Mouse (Mus musculus) limb, embryonic 13.5 days (tissue): ENCODE data around the gene 9230102O04Rik. TPM values are rescaled to one million over a fixed set of nuclear protein-coding genes. Genes with fewer than 3 reads are reported as not detected.

Source experiments
- ATAC-seq: fragments of 200-750 bp; cut with Nextera tagmentation; 2 replicates; pipeline ENCODE4 v1.8.0; 2017; ENCODE audit warnings: low read depth, moderate number of reproducible peaks, moderate TSS enrichment; ENCODE audit not compliant: low FRiP score
- H3K27ac ChIP-seq: fragments of 300-500 bp; sonication (generic); 2 replicates; pipeline ENCODE4 v1.5.1; 2015; ENCODE audit warnings: inconsistent platforms, mild to moderate bottlenecking, moderate library complexity
- H3K27me3 ChIP-seq: fragments of 300-500 bp; sonication (generic); 2 replicates; pipeline ENCODE4 v1.6.1; 2015; ENCODE audit warnings: mild to moderate bottlenecking, inconsistent platforms
- H3K36me3 ChIP-seq: fragments of 300-500 bp; sonication (generic); 2 replicates; pipeline ENCODE4 v1.6.1; 2015; ENCODE audit warnings: inconsistent platforms, mild to moderate bottlenecking, moderate library complexity
- H3K4me1 ChIP-seq: fragments of 300-500 bp; sonication (generic); 2 replicates; pipeline ENCODE4 v1.6.1; 2015; ENCODE audit warnings: inconsistent platforms
- H3K4me2 ChIP-seq: fragments of 300-500 bp; sonication (generic); replicated peaks from 2 replicates; pipeline ENCODE4 v1.6.1; 2015; ENCODE audit warnings: inconsistent platforms, mild to moderate bottlenecking, moderate library complexity
- H3K4me3 ChIP-seq: fragments of 300-500 bp; sonication (generic); 2 replicates; pipeline ENCODE4 v1.5.1; 2015; ENCODE audit warnings: moderate library complexity, mild to moderate bottlenecking, inconsistent platforms
- H3K9ac ChIP-seq: fragments of 300-500 bp; sonication (generic); 2 replicates; pipeline ENCODE4 v1.6.1; 2015; ENCODE audit warnings: mild to moderate bottlenecking, inconsistent platforms
- H3K9me3 ChIP-seq: fragments of 300-500 bp; sonication (generic); 2 replicates; pipeline ENCODE4 v1.6.1; 2016; ENCODE audit warnings: inconsistent platforms
- WGBS: fragments of 180-500 bp; shearing (Covaris S2); methylation state at CpG from one replicate; pipeline ENCODE4 v1.1.7; 2015; 5-methylcytosine and 5-hydroxymethylcytosine counted together
- polyA plus RNA-seq: library from polyadenylated mRNA; unstranded; fragments of >200 nt; fragmentation: Nextera tagmentation; extraction: Ambion mirVana; gene quantifications from 2 replicates; pipeline ENCODE4 v1.2.1, GENCODE M21; 2015

Gene 9230102O04Rik
- polyA plus RNA-seq, 1 experiment from 2014 or later: not detected

- Histone ChIP-seq H3K36me3 (no peaks in the 10 kb centered on the region), H3K4me3 (no peak overlapping the region), H3K27me3 (peaks cover 96% of the 10 kb centered on the region), H3K4me2 (no peak overlapping the region), H3K4me1 (peaks cover 5% of the 10 kb centered on the region; the same call in 1 of the 2 replicates), H3K9me3 (no peaks in the 10 kb centered on the region), H3K9ac (no peak overlapping the region), H3K27ac (no peak overlapping the region)
- WGBS: 2% methylated on average over 19 of the region's 19 CpGs
- no peak for ATAC-seq
Observed at GRCm38 (mm10) chr2:9894836-9895593, 5.7 kb upstream of the 9230102O04Rik start.

DNA sequence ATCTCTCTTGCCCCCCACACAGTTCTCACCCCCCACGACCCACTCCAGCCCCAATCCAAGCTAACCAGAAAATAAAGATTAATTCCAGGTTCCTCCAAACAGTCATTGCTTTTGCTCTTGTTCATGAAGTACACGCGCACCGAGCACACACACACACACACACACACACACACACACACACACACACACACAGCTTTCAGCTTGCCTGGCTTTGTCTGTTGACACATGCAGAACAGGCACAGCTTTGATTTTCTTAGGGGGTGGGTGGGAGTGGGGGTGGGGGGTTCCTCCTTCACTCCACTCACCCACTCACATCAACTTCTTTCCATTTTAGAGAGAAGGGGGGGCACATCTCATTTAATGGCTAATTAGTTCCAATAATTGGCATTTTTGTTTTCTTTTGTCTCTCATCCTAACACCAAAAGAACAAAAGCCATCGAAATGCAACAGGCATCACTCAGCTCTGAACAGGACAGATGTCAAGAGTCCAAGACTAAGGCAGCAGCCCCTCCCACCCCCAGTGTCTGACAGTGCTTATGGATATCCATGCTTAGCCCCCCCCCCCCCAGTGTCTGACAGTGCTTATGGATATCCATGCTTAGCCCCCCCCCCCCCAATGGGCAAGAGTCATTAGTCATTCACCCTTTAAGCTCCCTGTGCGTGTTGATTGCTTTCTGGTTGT, 4.1 kb upstream of the 9230102O04Rik start:
- no peak overlapping the region for H3K4me2 ChIP-seq
- WGBS: 0% methylated on average over 6 of the region's 6 CpGs
- no peaks in the 10 kb centered on the region for H3K9me3 ChIP-seq
- H3K9ac ChIP-seq: no peak overlapping the region
- no peak for ATAC-seq
- peaks cover 96% of the 10 kb centered on the region for H3K27me3 ChIP-seq
- H3K4me3 ChIP-seq: no peak overlapping the region
- no peaks in the 10 kb centered on the region for H3K36me3 ChIP-seq
- no peak overlapping the region for H3K27ac ChIP-seq
- peaks cover 18% of the 10 kb centered on the region; the same call in 1 of the 2 replicates for H3K4me1 ChIP-seq

GRCm38 (mm10) chr2:9892541-9892940, 3.2 kb upstream of the 9230102O04Rik start:
- WGBS: under 1% methylated on average over 7 of the region's 7 CpGs
- Histone ChIP-seq H3K9me3 (no peaks in the 10 kb centered on the region), H3K27ac (no peak overlapping the region), H3K27me3 (peaks cover 95% of the 10 kb centered on the region), H3K4me1 (peaks cover 18% of the 10 kb centered on the region; the same call in 1 of the 2 replicates), H3K36me3 (no peaks in the 10 kb centered on the region), H3K4me2 (no peak overlapping the region), H3K9ac (no peak overlapping the region), H3K4me3 (no peak overlapping the region)
- no peak for ATAC-seq

GRCm38 (mm10) chr2:9890906-9891305, 1.6 kb upstream of the 9230102O04Rik start:
- Histone ChIP-seq H3K9ac (no peak overlapping the region), H3K36me3 (no peaks in the 10 kb centered on the region), H3K9me3 (no peaks in the 10 kb centered on the region), H3K4me1 (peaks cover 14% of the 10 kb centered on the region; the same call in 1 of the 2 replicates), H3K27me3 (peaks cover 95% of the 10 kb centered on the region), H3K27ac (no peak overlapping the region), H3K4me3 (no peak overlapping the region), H3K4me2 (no peak overlapping the region)
- 4% methylated on average over 5 of the region's 5 CpGs for WGBS
- no peak for ATAC-seq

DNA sequence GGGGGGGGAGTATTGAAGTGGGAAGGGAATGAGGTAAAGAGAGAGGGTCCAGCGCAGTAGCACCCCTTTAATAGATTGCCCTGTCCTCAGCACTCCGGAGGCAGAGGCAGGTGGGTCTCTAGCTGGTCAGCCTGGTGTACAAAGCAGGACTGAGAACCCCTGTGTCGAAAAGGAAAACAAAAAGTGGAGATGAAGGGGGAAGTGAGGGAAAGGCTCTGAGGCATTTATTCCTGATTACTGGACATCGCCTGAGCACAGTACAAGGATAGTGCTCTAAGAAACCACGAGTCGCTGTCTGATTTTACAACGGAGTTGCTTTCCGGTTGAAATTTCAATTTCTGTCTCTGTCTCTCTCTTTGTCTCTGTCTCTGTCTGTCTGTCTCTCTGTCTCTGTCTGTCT, 911 bp upstream of the 9230102O04Rik start:
- Histone ChIP-seq H3K4me3 (no peak overlapping the region), H3K9ac (no peak overlapping the region), H3K27ac (no peak overlapping the region), H3K9me3 (no peaks in the 10 kb centered on the region), H3K4me2 (no peak overlapping the region), H3K4me1 (peaks cover 13% of the 10 kb centered on the region; the same call in 1 of the 2 replicates), H3K36me3 (no peaks in the 10 kb centered on the region), H3K27me3 (peaks cover 95% of the 10 kb centered on the region)
- ATAC-seq: no peak
- 6% methylated on average over 8 of the region's 8 CpGs for WGBS

- H3K4me1 ChIP-seq: peaks cover 13% of the 10 kb centered on the region; the same call in 1 of the 2 replicates
- no peak for ATAC-seq
- H3K27ac ChIP-seq: no peak within 1 kb of the TSS
- H3K36me3 ChIP-seq: no peaks in the 10 kb centered on the region
- peak within 1 kb of the TSS; percentile 18 for H3K4me3 ChIP-seq
- H3K27me3 ChIP-seq: peaks cover 95% of the 10 kb centered on the region
- WGBS: under 1% methylated on average over 23 of the region's 23 CpGs
- H3K9ac ChIP-seq: no peak within 1 kb of the TSS
- H3K4me2 ChIP-seq: peak within 1 kb of the TSS; percentile 46
- H3K9me3 ChIP-seq: no peaks in the 10 kb centered on the region
Observed at GRCm38 (mm10) chr2:9889651-9890183, 377 bp upstream of the 9230102O04Rik start, which contains the start of gene Gata3. Gene Gata3 (minus strand): TSS chr2:9890034.

DNA sequence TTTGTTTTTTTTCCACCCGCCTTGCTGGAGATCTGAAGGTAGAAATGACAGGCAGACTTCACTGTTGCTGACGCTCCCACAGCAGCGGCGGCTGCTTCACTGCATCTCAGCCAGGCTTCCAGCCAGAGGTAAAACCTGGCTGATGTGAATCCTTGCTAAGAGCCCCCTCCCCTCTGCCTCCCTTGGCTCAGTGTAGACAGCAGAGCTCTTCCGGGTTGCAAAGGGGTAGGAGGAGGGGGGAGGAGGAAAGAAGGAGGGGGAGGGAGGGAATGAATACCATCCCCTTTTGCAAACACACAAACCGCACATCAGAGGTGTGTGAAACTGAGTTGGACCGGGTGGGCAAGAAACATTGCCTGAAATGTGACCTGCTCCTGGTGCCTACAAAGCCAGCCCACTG, 1.7 kb downstream of the 9230102O04Rik start:
- H3K36me3 ChIP-seq: no peaks in the 10 kb centered on the region
- no peaks in the 10 kb centered on the region for H3K9me3 ChIP-seq
- no peak overlapping the region for H3K4me3 ChIP-seq
- ATAC-seq: no peak
- peaks cover 25% of the 10 kb centered on the region for H3K4me1 ChIP-seq
- no peak overlapping the region for H3K4me2 ChIP-seq
- no peak overlapping the region for H3K27ac ChIP-seq
- under 1% methylated on average over 7 of the region's 7 CpGs for WGBS
- H3K27me3 ChIP-seq: peaks cover 95% of the 10 kb centered on the region
- no peak overlapping the region for H3K9ac ChIP-seq

- no peak for ATAC-seq
- no peak overlapping the region for H3K4me2 ChIP-seq
Observed at GRCm38 (mm10) chr2:9886921-9887610, 2.3 kb downstream of the 9230102O04Rik start.

DNA sequence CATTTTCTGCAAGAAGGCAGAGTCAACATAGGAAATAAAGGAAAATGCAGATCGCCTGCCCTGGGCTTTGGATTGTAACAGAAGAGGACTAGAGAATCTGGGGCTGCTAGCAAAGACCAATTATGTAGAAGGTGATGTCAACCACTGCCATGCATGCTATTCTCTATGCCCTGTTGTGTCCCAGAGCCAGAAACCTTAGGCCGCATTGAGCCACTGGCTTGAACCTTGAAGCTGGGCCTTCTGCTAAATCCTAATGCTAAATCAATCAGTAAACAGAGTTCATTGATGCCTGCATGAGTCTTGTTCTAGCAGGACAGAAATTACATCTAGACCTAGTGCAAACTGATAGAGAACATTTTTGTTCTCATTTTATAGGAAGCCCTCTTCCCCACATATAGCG, 3.3 kb downstream of the 9230102O04Rik start:
- H3K9ac ChIP-seq: no peak overlapping the region
- no peak overlapping the region for H3K4me2 ChIP-seq
- no peak overlapping the region for H3K27ac ChIP-seq
- no peaks in the 10 kb centered on the region for H3K36me3 ChIP-seq
- H3K9me3 ChIP-seq: no peaks in the 10 kb centered on the region
- H3K27me3 ChIP-seq: peaks cover 99% of the 10 kb centered on the region
- no peak overlapping the region for H3K4me3 ChIP-seq
- no peak for ATAC-seq
- 14% methylated on average over 3 of the region's 3 CpGs for WGBS
- peaks cover 41% of the 10 kb centered on the region for H3K4me1 ChIP-seq

More at GRCm38 (mm10) chr2:9886921-9887610, 2.3 kb downstream of the 9230102O04Rik start:
- no peaks in the 10 kb centered on the region for H3K9me3 ChIP-seq
- peaks cover 30% of the 10 kb centered on the region for H3K4me1 ChIP-seq
- WGBS: 4% methylated on average over 7 of the region's 7 CpGs
- H3K27me3 ChIP-seq: peaks cover 95% of the 10 kb centered on the region
- no peak overlapping the region for H3K27ac ChIP-seq
- no peak overlapping the region for H3K4me3 ChIP-seq
- no peak overlapping the region for H3K9ac ChIP-seq
- no peaks in the 10 kb centered on the region for H3K36me3 ChIP-seq

DNA sequence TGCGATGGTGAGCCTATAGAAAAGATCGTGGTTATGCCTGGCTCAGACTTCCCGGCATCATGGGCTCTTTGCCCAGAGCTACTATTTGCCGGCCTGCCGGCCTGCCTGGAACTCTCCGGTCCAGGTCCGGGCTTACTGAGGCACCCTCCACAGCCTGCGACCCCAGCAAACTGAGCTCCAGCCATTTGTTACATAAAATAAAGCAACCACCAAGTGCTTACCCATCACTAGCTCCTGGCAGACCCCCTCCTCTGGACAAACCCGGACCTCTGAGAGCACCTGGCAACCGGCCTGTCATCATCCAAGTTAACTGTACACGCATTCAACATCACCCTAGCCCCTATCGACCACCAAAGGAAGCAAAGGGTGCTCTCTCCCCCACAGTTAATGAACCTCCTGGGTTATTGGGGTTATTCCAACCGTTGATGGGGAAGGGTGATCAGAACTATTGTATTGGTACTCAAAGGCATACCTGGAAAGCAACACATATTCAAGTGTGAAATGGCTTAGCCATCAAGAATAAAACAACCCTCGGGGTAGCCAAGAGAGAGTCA, 4.0 kb downstream of the 9230102O04Rik start:
- no peak for ATAC-seq
- no peak overlapping the region for H3K4me3 ChIP-seq
- H3K27ac ChIP-seq: no peak overlapping the region
- no peak overlapping the region for H3K4me2 ChIP-seq
- H3K9me3 ChIP-seq: no peaks in the 10 kb centered on the region
- H3K27me3 ChIP-seq: peaks cover 99% of the 10 kb centered on the region
- WGBS: 4% methylated on average over 14 of the region's 14 CpGs
- H3K4me1 ChIP-seq: peaks cover 45% of the 10 kb centered on the region
- no peak overlapping the region for H3K9ac ChIP-seq
- H3K36me3 ChIP-seq: no peaks in the 10 kb centered on the region

- no peaks in the 10 kb centered on the region for H3K9me3 ChIP-seq
- H3K4me2 ChIP-seq: peak overlapping the region; percentile 64; the same call in 1 of the 2 replicates
- no peak overlapping the region for H3K27ac ChIP-seq
- no peaks in the 10 kb centered on the region for H3K36me3 ChIP-seq
- 5% methylated on average over 15 of the region's 15 CpGs for WGBS
- H3K4me1 ChIP-seq: peaks cover 44% of the 10 kb centered on the region
- no peak overlapping the region for H3K9ac ChIP-seq
- ATAC-seq: no peak
- H3K4me3 ChIP-seq: no peak overlapping the region
- peaks cover 99% of the 10 kb centered on the region for H3K27me3 ChIP-seq
Observed at GRCm38 (mm10) chr2:9884533-9885216, 4.7 kb downstream of the 9230102O04Rik start.
